Mouse (Mus musculus): ENCODE data around the gene Gm5800. TPM values are rescaled to one million over a fixed set of nuclear protein-coding genes. Genes with fewer than 3 reads are reported as not detected.
"Not testable (repeated sequence)": the region's sequence is repeated elsewhere in the genome, so short reads cannot be mapped to it uniquely, and the experiment has no call there.

The Gm5800 gene
- total and polyA plus RNA-seq, 2 experiments, result not detected

GRCm38 (mm10) chr14:51737967-51738366 lies 21.0 kb upstream of the Gm5800 start:
- H3K79me2 ChIP-seq (ENCODE audit: control insufficient read depth, insufficient read depth, low read length), result no peaks in the 10 kb centered on the region
- 14% methylated on average over 12 of the region's 12 CpGs for WGBS
- no peak overlapping the region for H3K9ac ChIP-seq (ENCODE audit: low read depth, low read length)
- H3K27me3 ChIP-seq (ENCODE audit: control insufficient read depth, insufficient read depth, low read length), result peaks cover 19% of the 10 kb centered on the region; the same call in 1 of the 2 replicates
- TF ChIP-seq CTCF (IDR thresholded peaks at IDR 0.05; ENCODE audit: low read depth, low read length) (no peak), POLR2A (IDR thresholded peaks at IDR 0.05; ENCODE audit: extremely low read depth, insufficient read depth, low read length) (no peak)
- no peaks in the 10 kb centered on the region for H3K36me3 ChIP-seq (ENCODE audit: control insufficient read depth, insufficient read depth, low read length)
- no peaks in the 10 kb centered on the region for H3K4me1 ChIP-seq (ENCODE audit: control insufficient read depth, insufficient read depth, low read length)
- DNase-seq (ENCODE audit: extremely low read depth, low read depth, low spot score), result no peak
- H3K27ac ChIP-seq (replicated peaks; ENCODE audit: insufficient read depth, low read depth, low read length), result no peak overlapping the region
- H3K4me3 ChIP-seq (ENCODE audit: insufficient read depth, low read depth, low read length), result no peak overlapping the region

DNA sequence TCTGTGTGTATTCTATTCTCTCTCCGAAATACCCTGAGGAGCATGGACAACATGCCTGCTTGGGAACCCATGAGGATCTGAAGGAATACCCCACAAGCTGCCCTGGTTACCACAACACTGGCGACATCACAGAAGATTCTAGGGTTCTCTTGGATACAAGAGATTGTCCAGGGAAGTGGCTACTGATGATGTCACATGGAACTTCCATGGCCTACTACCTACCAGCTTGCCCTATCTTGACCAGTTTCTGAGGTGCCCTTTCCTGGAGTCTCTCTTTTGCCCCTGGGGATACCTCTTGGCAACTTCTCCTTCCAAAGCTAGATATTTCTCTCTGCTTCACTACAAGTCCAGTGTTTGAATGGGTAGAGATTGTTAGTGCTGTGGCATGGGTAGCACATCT lies 21.6 kb downstream of the Gm5800 start, which contains the start of gene Gm17079:
TSS of gene Gm17079 (minus strand) at position 101 of the 400 bp plus-strand sequence.
- not testable (repeated sequence) for H3K27me3 ChIP-seq (ENCODE audit: control insufficient read depth, insufficient read depth, low read length); H3K79me2 ChIP-seq (ENCODE audit: control insufficient read depth, insufficient read depth, low read length); H3K4me3 ChIP-seq (ENCODE audit: insufficient read depth, low read depth, low read length); DNase-seq (ENCODE audit: extremely low read depth, low read depth, low spot score); H3K4me1 ChIP-seq (ENCODE audit: control insufficient read depth, insufficient read depth, low read length); H3K27ac ChIP-seq (replicated peaks; ENCODE audit: insufficient read depth, low read depth, low read length); H3K36me3 ChIP-seq (ENCODE audit: control insufficient read depth, insufficient read depth, low read length); H3K9ac ChIP-seq (ENCODE audit: low read depth, low read length)
- WGBS, result 81% methylated on average over 1 of the region's 2 CpGs

- Histone ChIP-seq H3K4me3 (ENCODE audit: insufficient read depth, low read depth, low read length) (no peak overlapping the region), H3K27ac (replicated peaks; ENCODE audit: insufficient read depth, low read depth, low read length) (no peak overlapping the region), H3K27me3 (ENCODE audit: control insufficient read depth, insufficient read depth, low read length) (no peaks in the 10 kb centered on the region), H3K4me1 (ENCODE audit: control insufficient read depth, insufficient read depth, low read length) (no peaks in the 10 kb centered on the region), H3K36me3 (ENCODE audit: control insufficient read depth, insufficient read depth, low read length) (no peaks in the 10 kb centered on the region), H3K79me2 (ENCODE audit: control insufficient read depth, insufficient read depth, low read length) (no peaks in the 10 kb centered on the region), H3K9ac (ENCODE audit: low read depth, low read length) (no peak overlapping the region)
- no peak for DNase-seq (ENCODE audit: extremely low read depth, low read depth, low spot score)
- TF ChIP-seq CTCF (IDR thresholded peaks at IDR 0.05; ENCODE audit: low read depth, low read length) (no peak), POLR2A (IDR thresholded peaks at IDR 0.05; ENCODE audit: extremely low read depth, insufficient read depth, low read length) (no peak)
- 81% methylated on average over 5 of the region's 5 CpGs for WGBS
Observed at GRCm38 (mm10) chr14:51677269-51677668, 39.7 kb downstream of the Gm5800 start.

Other genes with a start within 250 kb of the Gm5800 start
- 0.07 and 0.18 TPM in 2 replicates for gene Gm5622, start 164.4 kb downstream of the Gm5800 start, total RNA-seq (2014; rRNA removed)
- gene Gm5622, start 164.4 kb downstream of the Gm5800 start, polyA plus RNA-seq (2012; rRNA removed), result not detected in 2 replicates
- not detected in 2 replicates for gene Gm17175, start 143.1 kb downstream of the Gm5800 start, total RNA-seq (2014; rRNA removed)
- not detected in 2 replicates for gene Gm17175, start 143.1 kb downstream of the Gm5800 start, polyA plus RNA-seq (2012; rRNA removed)
- not detected in 2 replicates for gene Gm17174, start 125.0 kb downstream of the Gm5800 start, total RNA-seq (2014; rRNA removed)
- gene Gm17174, start 125.0 kb downstream of the Gm5800 start, polyA plus RNA-seq (2012; rRNA removed), result not detected in 2 replicates
- gene Gm17078, start 105.9 kb downstream of the Gm5800 start, total RNA-seq (2014; rRNA removed), result not detected in 2 replicates
- not detected in 2 replicates for gene Gm17078, start 105.9 kb downstream of the Gm5800 start, polyA plus RNA-seq (2012; rRNA removed)
- not detected in 2 replicates for gene Gm4181, start 81.5 kb downstream of the Gm5800 start, total RNA-seq (2014; rRNA removed)
- not detected in 2 replicates for gene Gm4181, start 81.5 kb downstream of the Gm5800 start, polyA plus RNA-seq (2012; rRNA removed)
- gene Gm17079, start 21.7 kb downstream of the Gm5800 start, total RNA-seq (2014; rRNA removed), result not detected in 2 replicates
- not detected in 2 replicates for gene Gm17079, start 21.7 kb downstream of the Gm5800 start, polyA plus RNA-seq (2012; rRNA removed)
- not detected in 2 replicates for gene Ang4, start 56.4 kb upstream of the Gm5800 start, total RNA-seq (2014; rRNA removed)
- not detected in 2 replicates for gene Ang4, start 56.4 kb upstream of the Gm5800 start, polyA plus RNA-seq (2012; rRNA removed)
- gene AY358078, start 82.9 kb upstream of the Gm5800 start, total RNA-seq (2014; rRNA removed), result not detected in 2 replicates
- gene AY358078, start 82.9 kb upstream of the Gm5800 start, polyA plus RNA-seq (2012; rRNA removed), result not detected in 2 replicates
- gene Ear6, start 136.5 kb upstream of the Gm5800 start, total RNA-seq (2014; rRNA removed), result not detected in 2 replicates
- gene Ear6, start 136.5 kb upstream of the Gm5800 start, polyA plus RNA-seq (2012; rRNA removed), result not detected in 2 replicates
- gene Mettl17, start 167.7 kb upstream of the Gm5800 start, total RNA-seq (2014; rRNA removed), result 14.0 and 23.2 TPM in 2 replicates
- 18.2 and 21.0 TPM in 2 replicates for gene Mettl17, start 167.7 kb upstream of the Gm5800 start, polyA plus RNA-seq (2012; rRNA removed)
- 0.65 and 1.4 TPM in 2 replicates for gene Slc39a2, start 175.7 kb upstream of the Gm5800 start, total RNA-seq (2014; rRNA removed)
- gene Slc39a2, start 175.7 kb upstream of the Gm5800 start, polyA plus RNA-seq (2012; rRNA removed), result 1.1 and 1.8 TPM in 2 replicates
- 1,230 and 1,535 TPM in 2 replicates for gene Ndrg2, start 197.0 kb upstream of the Gm5800 start, total RNA-seq (2014; rRNA removed)
- gene Ndrg2, start 197.0 kb upstream of the Gm5800 start, polyA plus RNA-seq (2012; rRNA removed), result 1,907 and 2,831 TPM in 2 replicates
- gene Tppp2, start 201.2 kb upstream of the Gm5800 start, total RNA-seq (2014; rRNA removed), result not detected in 2 replicates
- gene Tppp2, start 201.2 kb upstream of the Gm5800 start, polyA plus RNA-seq (2012; rRNA removed), result not detected in 2 replicates
- gene Rnase13, start 205.6 kb upstream of the Gm5800 start, total RNA-seq (2014; rRNA removed), result not detected in 2 replicates
- 0.22 and 0.24 TPM in 2 replicates for gene Rnase13, start 205.6 kb upstream of the Gm5800 start, polyA plus RNA-seq (2012; rRNA removed)

Measured in liver, adult 2 months (tissue).